Mouse (Mus musculus) heart, adult 2 months (tissue): Measurements from ENCODE around the gene 5730596B20Rik. TPM values are rescaled to one million over a fixed set of nuclear protein-coding genes. Genes with fewer than 3 reads are reported as not detected.

Experiments used
- DNase-seq, 2 experiments: peaks; one replicate each; pipeline ENCODE4 v3.0.0; 2021
- H3K27ac ChIP-seq: fragments of 200-600 bp; 2 replicates; pipeline ENCODE4 v1.8.1; 2022
- H3K27me3 ChIP-seq: fragments of 200-500 bp; 2 replicates; pipeline ENCODE4 v1.6.1; 2012; ENCODE audit warnings: mild to moderate bottlenecking, low read length, inconsistent platforms, mixed read lengths; ENCODE audit not compliant: control insufficient read depth, insufficient read depth
- H3K36me3 ChIP-seq: fragments of 200-500 bp; 2 replicates; pipeline ENCODE4 v1.6.1; 2012; ENCODE audit warnings: low read length, inconsistent platforms; ENCODE audit not compliant: control insufficient read depth, insufficient read depth
- H3K4me1 ChIP-seq: fragments of 200-500 bp; 2 replicates; pipeline ENCODE4 v1.6.1; 2011; ENCODE audit warnings: low read length; ENCODE audit not compliant: control insufficient read depth, insufficient read depth
- H3K4me3 ChIP-seq: fragments of 200-600 bp; 2 replicates; pipeline ENCODE4 v1.8.1; 2022
- H3K79me2 ChIP-seq: fragments of 200-500 bp; replicated peaks from 2 replicates; pipeline ENCODE4 v1.6.1; 2012; ENCODE audit warnings: mild to moderate bottlenecking, inconsistent platforms, low read length, moderate library complexity, mixed read lengths; ENCODE audit not compliant: control insufficient read depth, insufficient read depth
- H3K9ac ChIP-seq: fragments of 200-500 bp; 2 replicates; pipeline ENCODE4 v1.6.1; 2012; ENCODE audit warnings: low read depth, mild to moderate bottlenecking, control low read depth, inconsistent platforms, low read length, mixed read lengths
- CTCF ChIP-seq: fragments of 200-600 bp; IDR thresholded peaks from 2 replicates; pipeline ENCODE4 v1.8.1; 2022; ENCODE audit warnings: antibody characterized with exemption, mild to moderate bottlenecking, moderate library complexity
- EP300 ChIP-seq: fragments of 200-500 bp; IDR thresholded peaks from 2 replicates; pipeline ENCODE4 v1.6.1; 2011; ENCODE audit warnings: low read depth, low read length, control low read depth; ENCODE audit not compliant: insufficient read depth
- POLR2A ChIP-seq: fragments of 200-500 bp; IDR thresholded peaks from 2 replicates; pipeline ENCODE4 v1.6.1; 2011; ENCODE audit warnings: mild to moderate bottlenecking, low read depth, low read length, control low read depth; ENCODE audit not compliant: insufficient read depth
- WGBS: fragments of 180-500 bp; shearing (Covaris S2); methylation state at CpG from one replicate; pipeline ENCODE4 v1.1.7; 2018; 5-methylcytosine and 5-hydroxymethylcytosine counted together
- intact Hi-C: fragments of 180-260 bp; cut with DNase I; formaldehyde crosslinking; loops from one replicate; pipeline ENCODE4 v1.15.1; 2025
- polyA plus RNA-seq: library from polyadenylated mRNA; depleted of rRNA; stranded (reverse); fragments of >200 nt; gene quantifications from 2 replicates; pipeline ENCODE4 v1.2.3, GENCODE M21; 2012
- total RNA-seq, 2 experiments: library from RNA; stranded (reverse); gene quantifications; 2 replicates each; pipeline ENCODE4 v1.2.3; 2021

The 5730596B20Rik gene
- total and polyA plus RNA-seq, 3 experiments = not detected

DNA sequence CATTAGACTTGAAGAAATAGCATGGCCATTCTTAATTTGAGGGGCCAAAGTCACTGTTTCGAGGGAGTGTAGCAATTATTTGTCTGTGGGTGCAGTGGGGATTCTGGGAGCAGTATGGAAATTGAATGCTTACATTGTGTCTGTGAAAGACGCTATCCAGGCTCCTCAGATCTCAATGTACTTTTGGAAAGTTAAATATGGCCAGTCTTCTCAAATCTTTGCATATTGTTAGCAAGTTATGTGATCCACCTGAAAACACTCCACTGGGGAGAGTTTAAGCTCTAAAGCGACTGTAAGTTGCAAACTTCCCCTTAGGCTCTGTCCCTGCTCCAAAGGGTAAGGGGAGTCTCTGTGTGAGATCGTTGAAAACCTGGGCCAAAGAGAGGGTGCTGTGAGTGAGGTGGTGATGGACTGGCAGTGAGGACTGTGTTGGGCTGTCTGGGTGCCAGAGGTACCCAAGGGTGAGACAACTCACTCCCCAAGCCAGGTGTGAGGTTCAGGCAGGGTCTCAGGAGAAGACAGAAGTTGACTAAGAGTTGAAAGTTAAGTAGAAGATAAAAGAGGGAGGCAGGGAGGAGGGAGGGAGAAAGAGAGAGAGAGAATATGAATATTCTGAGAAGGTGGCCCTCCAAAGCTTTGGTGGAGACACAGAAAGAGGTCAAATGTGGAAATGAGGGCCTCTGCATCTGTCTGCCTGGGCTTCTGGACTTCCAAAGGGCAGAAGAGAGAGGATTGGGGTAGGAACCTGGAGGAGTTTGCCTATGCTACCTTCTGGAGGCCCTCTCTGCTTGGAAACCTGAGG lies 29.8 kb downstream of the 5730596B20Rik start:
- Histone ChIP-seq H3K36me3 (no peaks in the 10 kb centered on the region), H3K4me1 (no peaks in the 10 kb centered on the region), H3K9ac (no peak overlapping the region), H3K4me3 (no peak overlapping the region), H3K79me2 (no peaks in the 10 kb centered on the region), H3K27me3 (peaks cover 44% of the 10 kb centered on the region), H3K27ac (no peak overlapping the region)
- WGBS = 13% methylated on average over 4 of the region's 4 CpGs
- intact Hi-C loops = no loop called here
- TF ChIP-seq EP300 = no peak
- TF ChIP-seq POLR2A = no peak
- no peak for TF ChIP-seq CTCF
- DNase-seq = no peak

DNA sequence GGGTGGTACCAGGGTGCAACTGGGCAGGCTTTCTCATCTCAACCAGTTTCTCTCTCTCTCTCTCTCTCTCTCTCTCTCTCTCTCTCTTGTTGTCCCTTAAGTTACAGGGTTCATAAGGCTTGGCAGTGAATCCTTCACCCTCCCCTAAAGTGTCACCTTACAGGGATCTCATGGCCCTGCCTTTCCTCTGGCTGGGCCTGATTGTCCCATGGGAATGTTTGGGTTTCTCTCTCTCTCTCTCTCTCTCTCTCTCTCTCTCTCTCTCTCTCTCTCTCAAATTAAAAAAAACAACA lies 30.3 kb downstream of the 5730596B20Rik start:
- Histone ChIP-seq H3K9ac (no peak overlapping the region), H3K27me3 (peaks cover 47% of the 10 kb centered on the region)
- no peak for TF ChIP-seq EP300
- no peak for TF ChIP-seq POLR2A
- TF ChIP-seq CTCF = no peak

DNA sequence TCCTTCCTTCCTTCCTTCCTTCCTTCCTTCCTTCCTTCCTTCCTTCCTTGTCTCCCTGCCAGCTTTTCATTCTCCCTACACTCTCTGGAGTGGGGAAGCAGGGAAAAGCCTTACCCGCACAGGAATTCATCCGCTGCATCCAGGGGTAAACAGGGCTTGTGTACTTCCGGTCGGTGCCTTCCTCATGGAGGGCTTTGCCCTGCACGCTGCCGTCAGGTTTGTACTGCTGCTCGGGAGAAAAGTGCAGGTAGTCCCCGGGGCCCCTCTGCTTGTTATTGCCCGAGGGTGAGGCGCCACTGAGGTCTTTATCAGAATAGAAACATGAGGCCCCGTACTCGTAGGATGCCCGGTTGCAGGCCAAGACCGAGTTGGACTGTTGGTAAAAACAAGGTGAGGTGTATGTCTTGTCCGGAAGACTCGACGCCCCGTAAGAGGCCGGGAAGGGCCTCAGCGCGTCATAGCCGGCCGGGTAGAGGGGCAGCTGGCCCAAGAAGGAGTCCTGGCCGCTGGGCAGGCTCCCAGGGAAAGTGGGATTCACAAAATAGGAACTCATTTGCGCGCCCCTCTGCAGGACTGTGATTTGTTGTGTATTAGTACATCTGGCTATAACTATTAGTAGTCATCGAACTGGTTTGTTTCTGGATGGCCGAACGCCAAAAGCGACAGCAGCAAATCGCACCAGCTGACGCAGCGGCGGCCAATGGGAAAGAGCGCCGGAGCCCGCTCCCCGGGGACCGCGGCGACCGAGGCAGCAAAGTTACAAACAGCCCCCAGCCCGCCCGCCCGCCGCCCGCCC lies 31.0 kb downstream of the 5730596B20Rik start, which contains the start of gene Hoxa6:
Hoxa6 (minus strand) TSS at position 651 of the 796 bp plus-strand sequence.
- Histone ChIP-seq H3K79me2 (no peaks in the 10 kb centered on the region), H3K27ac (no peak within 1 kb of the TSS)

More for the DNA sequence above, 30.3 kb downstream of the 5730596B20Rik start:
- intact Hi-C loops = no loop called here
- no peak for DNase-seq
- Histone ChIP-seq H3K4me3 (no peak overlapping the region), H3K36me3 (no peaks in the 10 kb centered on the region), H3K4me1 (no peaks in the 10 kb centered on the region; the same call in 1 of the 2 replicates), H3K27ac (no peak overlapping the region), H3K79me2 (no peaks in the 10 kb centered on the region)

DNA sequence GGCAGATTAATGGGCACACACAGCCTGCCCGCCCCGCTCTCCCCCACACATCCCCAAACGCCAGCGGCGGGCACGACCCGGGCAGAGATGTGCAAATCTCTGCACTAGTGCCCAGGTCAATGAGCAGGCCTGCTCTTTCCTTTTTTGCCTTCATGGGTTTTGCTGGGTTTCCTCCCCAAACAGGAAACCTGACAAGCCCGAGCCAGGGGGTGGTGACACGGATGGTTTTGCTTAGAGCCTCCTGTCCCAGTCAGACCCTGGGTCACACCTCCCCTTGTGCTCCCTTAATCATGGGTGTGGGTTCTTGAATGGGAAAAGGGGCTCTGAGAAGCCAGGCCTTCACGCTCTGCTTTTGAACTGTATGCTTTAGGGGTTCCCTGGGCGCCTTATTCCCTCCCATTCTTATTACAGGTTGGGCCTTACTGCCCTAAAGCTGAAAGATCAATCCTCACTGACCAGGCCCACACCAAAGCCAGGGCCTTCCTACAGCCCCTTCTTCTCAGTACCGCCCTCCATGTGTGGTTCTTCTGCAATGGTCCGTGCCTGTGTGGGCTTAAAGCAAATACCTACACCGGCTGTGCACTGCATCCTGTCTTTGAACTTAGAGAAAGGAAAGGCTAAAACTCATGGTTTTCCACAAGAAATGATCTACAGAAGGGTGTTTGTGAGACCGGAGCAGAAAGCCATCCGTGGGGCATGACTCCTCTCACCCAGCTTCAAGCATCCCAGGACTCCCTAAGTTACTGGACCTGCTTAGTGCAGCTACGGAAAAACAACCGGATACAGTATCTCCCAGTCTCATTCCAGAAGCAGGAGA lies 31.8 kb downstream of the 5730596B20Rik start:
- no peak overlapping the region for H3K9ac ChIP-seq
- WGBS = 16% methylated on average over 18 of the region's 18 CpGs

More for the DNA sequence above, 31.0 kb downstream of the 5730596B20Rik start, which contains the start of gene Hoxa6:
- peak; percentile 15 to 29 for DNase-seq
- H3K4me1 ChIP-seq = no peaks in the 10 kb centered on the region; the same call in 1 of the 2 replicates
- 5% methylated on average over 47 of the region's 47 CpGs for WGBS
- intact Hi-C loops = no loop called here
- TF ChIP-seq EP300 (no peak), CTCF (no peak), POLR2A (no peak)
- peaks cover 46% of the 10 kb centered on the region for H3K27me3 ChIP-seq
- H3K9ac ChIP-seq = no peak within 1 kb of the TSS
- peak within 1 kb of the TSS; percentile 22; the same call in 1 of the 2 replicates for H3K4me3 ChIP-seq
- no peaks in the 10 kb centered on the region for H3K36me3 ChIP-seq

DNA sequence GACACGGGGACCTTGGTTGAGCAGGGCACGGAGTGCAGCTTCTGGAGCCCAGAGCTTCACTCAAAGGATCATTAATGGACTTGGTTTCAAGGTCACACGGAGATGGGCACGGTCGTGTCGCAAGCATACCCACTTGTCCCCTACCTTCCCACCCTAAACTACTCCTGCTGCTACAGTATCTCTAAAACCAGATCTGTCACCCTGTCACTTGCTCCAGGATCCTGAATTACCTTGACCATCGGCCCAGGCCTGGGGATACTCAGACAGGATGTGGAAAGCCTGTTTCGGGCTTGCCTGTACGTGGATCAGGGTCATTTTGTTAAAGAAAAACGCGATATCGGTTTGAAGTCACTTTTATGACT lies 32.4 kb downstream of the 5730596B20Rik start:
- Histone ChIP-seq H3K27me3 (peaks cover 40% of the 10 kb centered on the region), H3K79me2 (no peaks in the 10 kb centered on the region), H3K36me3 (no peaks in the 10 kb centered on the region), H3K4me3 (no peak overlapping the region), H3K9ac (no peak overlapping the region), H3K27ac (no peak overlapping the region), H3K4me1 (no peaks in the 10 kb centered on the region; the same call in 1 of the 2 replicates)
- intact Hi-C loops = loop anchor here (5.0 kb wide), 1 partner anchor 1027 kb away; no protein-coding TSS in a partner anchor
- 22% methylated on average over 12 of the region's 12 CpGs for WGBS
- no peak for TF ChIP-seq CTCF
- no peak for TF ChIP-seq POLR2A
- TF ChIP-seq EP300 = no peak
- no peak for DNase-seq

More for the DNA sequence above, 31.8 kb downstream of the 5730596B20Rik start:
- Histone ChIP-seq H3K4me1 (no peaks in the 10 kb centered on the region; the same call in 1 of the 2 replicates), H3K27ac (no peak overlapping the region), H3K4me3 (peak overlapping the region; percentile 22; the same call in 1 of the 2 replicates), H3K79me2 (no peaks in the 10 kb centered on the region), H3K36me3 (no peaks in the 10 kb centered on the region), H3K27me3 (peaks cover 42% of the 10 kb centered on the region)
- intact Hi-C loops = no loop called here
- peak; percentile 7 to 18 for DNase-seq
- TF ChIP-seq EP300 = no peak
- TF ChIP-seq CTCF = no peak
- no peak for TF ChIP-seq POLR2A
